Mouse (Mus musculus): ENCODE results near the gene Mrps9.

The Mrps9 gene

DNA sequence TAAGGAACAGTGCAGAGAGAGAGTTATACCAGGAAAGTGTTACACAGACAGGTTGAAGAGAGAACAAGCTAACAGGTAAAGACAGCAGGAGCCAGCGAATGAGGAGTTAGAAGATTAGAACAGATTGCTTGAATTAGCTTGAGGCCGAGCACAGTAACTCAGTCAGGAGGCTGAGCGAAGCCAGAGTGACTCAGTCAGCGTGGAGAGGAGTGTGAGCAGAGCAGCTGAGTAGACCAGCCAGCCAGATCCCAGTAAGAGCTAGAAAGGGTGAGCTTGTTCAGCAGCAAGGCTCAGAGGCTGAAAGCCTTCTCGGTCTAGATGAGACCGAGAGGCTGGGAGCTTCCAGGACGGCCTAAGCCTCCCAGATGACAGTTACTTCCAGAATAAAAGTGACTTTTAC, 55.7 kb downstream of the Mrps9 start:
- DNase-seq (ENCODE audit: low spot score): no peak

DNA sequence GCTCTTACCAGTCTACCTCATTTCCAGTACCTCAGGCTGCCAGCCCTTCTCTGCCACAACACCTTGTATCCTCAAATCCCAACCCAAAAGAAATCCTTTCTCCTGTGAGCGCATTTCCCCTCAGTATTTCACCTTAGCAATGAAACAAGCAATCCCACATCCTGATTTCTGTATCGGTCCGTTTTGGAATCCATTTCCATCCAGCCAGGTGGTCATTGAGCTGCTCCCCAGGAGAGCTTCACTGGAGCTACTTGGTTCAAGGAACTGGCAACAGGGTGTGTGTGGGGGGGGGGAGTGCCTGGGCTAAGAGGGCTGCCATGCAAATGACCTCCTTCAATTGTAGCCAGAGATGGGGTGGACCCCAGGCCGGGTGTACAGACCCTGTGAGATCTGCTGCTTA, 56.1 kb downstream of the Mrps9 start:
- DNase-seq (ENCODE audit: low spot score): no peak

DNA sequence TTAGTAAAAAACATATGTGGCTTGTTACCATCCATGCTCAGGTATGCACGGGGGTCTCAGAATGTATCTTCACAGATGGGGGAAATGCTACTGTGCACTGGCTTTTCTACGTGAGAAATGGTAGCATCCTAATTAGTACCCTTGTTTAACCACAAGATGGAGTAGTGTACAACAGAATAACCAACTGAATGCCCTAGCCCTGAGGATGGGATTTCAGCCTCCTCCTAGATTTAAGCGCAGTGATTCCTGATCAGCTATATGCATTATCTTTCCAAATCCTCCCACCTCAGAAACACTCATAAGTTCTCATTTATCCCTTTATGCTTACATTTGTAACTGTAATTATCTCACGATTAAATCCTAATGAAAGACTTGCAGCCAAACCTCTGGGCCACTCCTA, 64.0 kb downstream of the Mrps9 start:
- no peak for DNase-seq (ENCODE audit: low spot score)

DNA sequence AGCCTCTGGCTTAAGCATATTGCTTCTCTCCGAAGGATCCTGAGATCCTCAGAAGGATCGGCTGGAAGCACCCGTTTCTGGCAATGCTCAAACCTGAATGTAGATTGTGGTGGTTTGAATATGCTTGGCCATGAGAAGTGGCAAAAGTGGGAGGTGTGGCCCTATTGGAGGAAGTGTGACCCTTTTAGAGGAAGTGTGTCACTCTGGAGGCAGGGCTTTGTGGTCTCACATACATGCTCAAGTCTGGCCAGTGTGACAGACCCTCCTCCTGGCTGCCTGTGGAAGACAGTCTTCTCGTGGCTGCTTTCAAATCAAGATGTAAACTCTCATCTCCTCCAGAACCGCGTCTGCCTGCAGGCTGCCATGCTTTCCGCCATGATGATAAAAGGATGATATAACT, 65.7 kb downstream of the Mrps9 start:
- no peak for DNase-seq (ENCODE audit: low spot score)

GRCm38 (mm10) chr1:42917908-42918307, 66.9 kb downstream of the Mrps9 start:
- DNase-seq (ENCODE audit: low spot score): no peak

GRCm38 (mm10) chr1:42923924-42924323, 72.9 kb downstream of the Mrps9 start:
- no peak for DNase-seq (ENCODE audit: low spot score)

GRCm38 (mm10) chr1:42933613-42934012, 82.6 kb downstream of the Mrps9 start:
- no peak for DNase-seq (ENCODE audit: low spot score)

- no peak for DNase-seq (ENCODE audit: low spot score)
Measured at GRCm38 (mm10) chr1:42948486-42948885, 97.5 kb downstream of the Mrps9 start.

GRCm38 (mm10) chr1:42952734-42953481, 101.9 kb downstream of the Mrps9 start, which contains the start of gene Gpr45:
Gene Gpr45 (plus strand): TSS chr1:42952872.
- peak; percentile 44 for DNase-seq (ENCODE audit: low spot score)

GRCm38 (mm10) chr1:42953482-42953822, 102.4 kb downstream of the Mrps9 start:
- DNase-seq (ENCODE audit: low spot score): no peak

Measured in ovary, postnatal 36 days (tissue).